Mouse (Mus musculus) gastrocnemius, adult 18-20 months (tissue): ENCODE measurements at regions not wholly inside any gene's neighbourhood (a gene's known extent, or its start where the extent isn't known, plus 50 kb on each side); places are given as distances from the start of the nearest gene placed in this dataset.

Experiments used
- DNase-seq: peaks from one replicate; pipeline ENCODE4 v3.0.0; 2021; ENCODE audit warnings: low spot score

DNA sequence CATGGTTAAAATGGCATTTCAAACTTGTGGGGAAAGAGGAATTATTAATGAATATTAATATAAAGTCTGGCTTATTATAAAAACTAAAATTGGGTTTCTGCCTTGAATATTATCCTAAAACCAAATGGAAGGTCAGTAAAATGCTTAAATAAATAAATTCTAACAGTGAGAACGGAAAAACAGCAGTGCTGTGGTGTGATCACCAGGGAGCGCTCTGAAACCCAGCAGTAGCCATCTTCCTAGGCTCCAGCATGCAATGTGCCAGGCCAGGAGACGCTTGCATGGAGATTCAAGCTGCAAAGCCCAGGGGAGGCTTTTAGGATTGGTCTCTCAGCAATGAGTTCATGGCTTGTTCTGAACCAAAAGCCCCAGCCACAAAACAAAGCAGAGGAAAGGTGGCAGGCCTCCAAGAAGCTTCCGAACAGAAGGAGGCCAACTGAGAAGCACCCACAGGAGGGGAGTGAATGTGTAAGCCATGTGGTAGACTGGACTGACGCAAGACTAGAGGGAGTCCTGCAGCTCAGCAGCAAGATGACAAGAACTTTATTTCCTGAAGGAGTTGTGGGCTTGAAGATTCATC, 52.3 kb upstream of the Bace2 start:
- peak; percentile 40 for DNase-seq
